Mouse (Mus musculus) adipocyte (in vitro differentiated cells): ENCODE data around the gene Gal3st2b.
"Not testable (repeated sequence)": the region's sequence is repeated elsewhere in the genome, so short reads cannot be mapped to it uniquely, and the experiment has no call there.

Experiments
- DNase-seq: peaks from one replicate; pipeline ENCODE4 v3.0.0-alpha.2; 2016; ENCODE audit warnings: low spot score

The Gal3st2b gene

GRCm38 (mm10) chr1:93918011-93918410 lies at the start of gene Gal3st2b:
TSS of gene Gal3st2b (plus strand) at chr1:93918311.
- not testable (repeated sequence) for DNase-seq

GRCm38 (mm10) chr1:93871594-93872105 lies 46.5 kb upstream of the Gal3st2b start:
- not testable (repeated sequence) for DNase-seq

- not testable (repeated sequence) for DNase-seq
These were observed 43.7 kb upstream of the Gal3st2b start for GRCm38 (mm10) chr1:93874405-93874804.

- not testable (repeated sequence) for DNase-seq
These were observed 36.3 kb upstream of the Gal3st2b start for GRCm38 (mm10) chr1:93881778-93882177.

- DNase-seq, result not testable (repeated sequence)
These were observed 27.2 kb upstream of the Gal3st2b start for GRCm38 (mm10) chr1:93890936-93891335.

DNA sequence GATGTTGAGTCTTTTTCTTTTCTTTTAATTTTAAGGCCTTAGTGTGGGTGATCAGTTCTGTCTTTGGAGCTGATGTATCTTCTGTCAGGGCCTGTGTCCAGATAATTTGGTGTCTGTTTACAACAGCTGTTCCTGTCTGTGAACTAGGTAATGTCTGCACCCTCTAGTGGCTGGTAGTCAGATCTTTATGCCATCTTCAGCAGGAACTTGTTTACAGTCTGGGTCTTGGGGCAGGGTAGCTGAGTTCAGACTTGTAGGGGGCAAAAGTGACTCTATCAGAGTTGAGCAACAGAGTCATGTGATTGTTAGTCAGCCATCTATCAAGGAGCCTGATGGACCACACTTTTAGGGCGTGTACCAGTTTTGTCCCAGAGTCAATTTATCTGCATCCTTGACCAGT lies 20.7 kb upstream of the Gal3st2b start:
- DNase-seq, result not testable (repeated sequence)

- DNase-seq, result not testable (repeated sequence)
These were observed 16.8 kb upstream of the Gal3st2b start for GRCm38 (mm10) chr1:93901291-93901690.

DNA sequence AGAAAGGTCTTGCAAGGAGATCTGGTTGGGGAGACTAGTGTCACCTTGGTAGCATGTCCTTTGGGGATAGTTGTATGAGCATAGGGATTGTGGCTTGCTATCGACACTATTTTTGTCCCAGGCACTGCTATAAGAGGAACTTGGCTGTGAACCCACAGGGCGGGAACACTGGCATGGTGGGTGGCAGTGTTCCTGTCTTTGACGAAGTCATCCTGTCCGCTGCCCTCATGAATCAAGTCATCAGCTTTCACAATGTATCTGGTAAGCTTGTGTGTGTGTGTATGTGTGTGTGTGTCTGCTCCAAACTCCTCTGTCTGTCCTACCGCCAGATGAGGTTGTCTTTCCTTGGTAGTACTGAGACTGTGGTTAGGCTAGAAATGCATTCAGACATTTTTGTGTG lies 11.4 kb upstream of the Gal3st2b start:
- DNase-seq, result not testable (repeated sequence)

GRCm38 (mm10) chr1:93908977-93909586 lies 9.0 kb upstream of the Gal3st2b start:
- not testable (repeated sequence) for DNase-seq

- not testable (repeated sequence) for DNase-seq
These were observed 6.2 kb upstream of the Gal3st2b start for GRCm38 (mm10) chr1:93911877-93912276.

- DNase-seq, result not testable (repeated sequence)
These were observed 951 bp upstream of the Gal3st2b start for GRCm38 (mm10) chr1:93917160-93917559.

GRCm38 (mm10) chr1:93918775-93919174 lies 664 bp downstream of the Gal3st2b start:
- not testable (repeated sequence) for DNase-seq

DNA sequence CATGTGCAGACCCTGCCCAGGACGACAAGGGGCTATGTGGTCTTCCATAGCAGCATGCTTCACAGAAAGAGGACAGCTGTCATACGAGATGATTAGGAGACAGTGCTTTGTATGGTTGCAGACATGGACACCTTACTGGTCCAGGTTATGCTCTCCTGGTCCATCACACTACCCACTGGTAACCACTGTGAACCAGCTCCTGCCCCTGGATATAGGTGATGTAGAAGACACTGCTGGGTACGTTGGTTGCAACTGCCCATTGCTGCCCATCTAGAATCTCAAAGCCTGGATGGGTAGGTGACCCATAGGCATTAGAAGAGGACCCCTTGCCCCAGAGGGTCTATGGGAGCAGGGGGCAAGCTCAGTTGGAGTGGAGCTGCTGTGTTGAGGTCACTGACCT lies 1.2 kb downstream of the Gal3st2b start:
- DNase-seq, result not testable (repeated sequence)

- DNase-seq, result not testable (repeated sequence)
These were observed 4.5 kb downstream of the Gal3st2b start for GRCm38 (mm10) chr1:93922609-93923008.

DNA sequence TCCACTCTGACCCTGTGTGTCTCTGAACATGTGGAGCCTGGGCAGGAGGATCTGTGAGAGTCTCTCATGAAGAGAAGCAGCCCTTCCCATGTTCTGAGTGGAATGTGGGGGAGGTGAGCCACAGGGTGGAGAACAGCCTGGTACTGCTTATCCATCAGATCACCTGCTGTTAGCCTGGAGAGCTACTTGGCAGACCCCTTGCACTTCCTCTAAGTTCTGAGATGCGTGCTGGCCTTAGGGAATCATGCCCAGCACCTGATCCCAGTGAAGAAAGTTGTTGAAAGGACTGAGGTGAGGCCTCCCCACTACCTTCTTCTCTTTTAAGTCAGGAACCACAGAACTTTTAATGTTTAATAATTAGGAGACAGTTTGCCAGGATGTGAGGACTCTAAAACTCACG lies 5.0 kb downstream of the Gal3st2b start:
- not testable (repeated sequence) for DNase-seq

- not testable (repeated sequence) for DNase-seq
These were observed 17.3 kb downstream of the Gal3st2b start for GRCm38 (mm10) chr1:93935378-93935777.

- not testable (repeated sequence) for DNase-seq
These were observed 19.7 kb downstream of the Gal3st2b start for GRCm38 (mm10) chr1:93937807-93938206.

DNA sequence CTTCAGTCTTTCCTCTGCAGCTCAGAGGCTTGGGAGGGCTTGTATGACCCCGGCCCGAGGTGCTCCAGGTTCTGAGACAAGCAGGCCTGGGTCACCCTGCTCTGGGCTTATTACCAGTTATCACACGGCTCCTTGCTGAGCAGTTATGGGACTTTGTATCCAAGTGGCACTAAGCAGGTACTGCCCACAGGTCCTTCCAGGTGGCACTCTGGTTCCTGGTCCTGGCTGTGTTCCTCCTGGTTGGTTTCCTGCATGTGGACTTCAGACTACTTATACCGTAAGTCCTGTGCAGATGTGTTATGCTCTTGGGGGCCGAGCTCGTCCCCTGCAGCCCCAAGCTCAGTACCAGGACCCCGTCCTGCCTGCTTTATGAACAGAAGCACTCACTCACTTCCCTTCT lies 20.3 kb downstream of the Gal3st2b start:
- not testable (repeated sequence) for DNase-seq

DNA sequence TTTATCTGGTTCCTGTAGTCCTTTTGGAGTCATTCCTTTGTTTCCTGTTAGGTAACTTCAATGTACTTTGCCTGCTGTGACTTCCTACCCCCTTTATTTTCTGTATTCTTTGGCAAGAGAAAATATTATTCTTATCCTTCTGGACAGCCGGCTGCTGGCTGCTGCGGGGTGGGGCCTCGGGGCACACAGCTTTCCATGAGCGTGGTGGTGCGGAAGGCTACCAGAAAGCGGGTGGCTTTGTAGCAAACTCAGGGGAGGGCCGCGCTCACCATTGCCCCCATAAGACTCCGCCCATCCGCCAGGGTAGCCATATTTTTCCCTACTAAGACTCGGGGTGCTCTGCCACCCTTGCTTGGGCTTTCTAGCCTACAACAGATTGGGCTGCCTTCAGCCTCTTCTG lies 31.0 kb downstream of the Gal3st2b start:
- DNase-seq, result not testable (repeated sequence)

GRCm38 (mm10) chr1:93966489-93966888 lies 48.4 kb downstream of the Gal3st2b start:
- DNase-seq, result not testable (repeated sequence)

DNA sequence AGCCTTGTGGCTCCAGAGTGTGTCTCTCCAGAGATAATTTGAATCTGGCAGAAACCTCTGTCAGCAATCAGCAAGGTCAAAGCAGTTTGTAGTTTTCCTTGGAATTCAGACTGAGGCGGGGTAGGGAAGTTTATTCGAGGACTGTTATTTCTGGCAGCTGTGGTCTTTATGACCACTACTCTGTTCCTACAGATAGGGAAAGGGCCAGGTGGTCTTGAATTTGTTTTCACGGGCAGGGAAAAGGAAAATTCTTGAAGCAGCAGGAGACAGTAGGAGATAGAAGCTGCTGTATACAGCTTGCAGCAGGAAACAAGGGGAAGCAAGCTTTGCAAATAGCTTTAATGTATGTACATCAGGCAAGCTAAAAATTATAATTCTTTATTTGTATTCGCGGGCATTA lies 52.3 kb downstream of the Gal3st2b start:
- DNase-seq, result not testable (repeated sequence)

GRCm38 (mm10) chr1:93970797-93971196 lies 52.7 kb downstream of the Gal3st2b start:
- not testable (repeated sequence) for DNase-seq

DNA sequence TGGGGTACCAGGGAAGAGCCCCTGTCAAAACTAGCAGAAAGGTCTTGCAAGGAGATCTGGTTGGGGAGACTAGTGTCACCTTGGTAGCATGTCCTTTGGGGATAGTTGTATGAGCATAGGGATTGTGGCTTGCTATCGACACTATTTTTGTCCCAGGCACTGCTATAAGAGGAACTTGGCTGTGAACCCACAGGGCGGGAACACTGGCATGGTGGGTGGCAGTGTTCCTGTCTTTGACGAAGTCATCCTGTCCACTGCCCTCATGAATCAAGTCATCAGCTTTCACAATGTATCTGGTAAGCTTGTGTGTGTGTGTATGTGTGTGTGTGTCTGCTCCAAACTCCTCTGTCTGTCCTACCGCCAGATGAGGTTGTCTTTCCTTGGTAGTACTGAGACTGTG lies 57.7 kb downstream of the Gal3st2b start:
- not testable (repeated sequence) for DNase-seq

DNA sequence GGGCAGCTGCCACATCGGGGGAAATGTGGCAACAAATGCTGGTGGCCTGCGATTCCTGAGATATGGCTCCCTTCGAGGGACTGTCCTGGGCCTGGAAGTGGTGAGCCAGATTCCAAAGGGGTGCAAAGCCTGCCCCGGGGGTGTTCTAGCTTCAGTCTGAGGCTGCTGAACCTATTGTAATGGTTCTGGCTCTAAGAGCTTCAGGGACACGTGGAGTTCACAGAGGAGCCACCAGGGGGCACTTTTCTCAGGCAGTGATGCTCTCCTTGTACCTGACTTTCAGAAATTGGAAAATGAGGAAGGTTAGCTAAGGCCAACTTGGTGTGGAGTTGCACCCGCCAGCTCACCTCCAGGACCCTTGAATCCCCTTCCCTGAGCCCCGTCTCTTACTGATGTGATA lies 60.2 kb downstream of the Gal3st2b start:
- not testable (repeated sequence) for DNase-seq
